Mouse (Mus musculus): ENCODE measurements at regions not wholly inside any gene's neighbourhood (a gene's known extent, or its start where the extent isn't known, plus 50 kb on each side); places are given as distances from the start of the nearest gene placed in this dataset.
A peak's percentile ranks its signal among the peaks of the same experiment; 100 is the strongest.

GRCm38 (mm10) chr4:8989614-8990013, 750.8 kb upstream of the Car8 start:
- WGBS, result 63% methylated on average over 6 of the region's 6 CpGs

GRCm38 (mm10) chr4:8989110-8989509, 750.3 kb upstream of the Car8 start:
- Histone ChIP-seq H3K9me3 (ENCODE audit: low read length) (no peaks in the 10 kb centered on the region), H3K27ac (no peak overlapping the region), H3K4me1 (ENCODE audit: insufficient read depth, low read length) (peaks cover 4% of the 10 kb centered on the region; the same call in 1 of the 2 replicates), H3K27me3 (ENCODE audit: insufficient read depth, low read length) (no peaks in the 10 kb centered on the region), H3K4me2 (ENCODE audit: low read depth, low read length) (no peak overlapping the region), H3K36me3 (ENCODE audit: insufficient read depth, low read length) (no peaks in the 10 kb centered on the region), H3K4me3 (ENCODE audit: low read length) (no peak overlapping the region), H3K9ac (replicated peaks; ENCODE audit: low read length) (no peak overlapping the region)
- DNase-seq (ENCODE audit: low spot score), result no peak
- 91% methylated on average over 4 of the region's 4 CpGs for WGBS
- no peak for ATAC-seq
- TF ChIP-seq CTCF (IDR thresholded peaks at IDR 0.05; ENCODE audit: low read depth), result no peak

More at GRCm38 (mm10) chr4:8989614-8990013, 750.8 kb upstream of the Car8 start:
- ATAC-seq, result no peak
- no peak overlapping the region for H3K4me3 ChIP-seq (ENCODE audit: low read length)
- H3K4me2 ChIP-seq (ENCODE audit: low read depth, low read length), result no peak overlapping the region
- TF ChIP-seq CTCF (IDR thresholded peaks at IDR 0.05; ENCODE audit: low read depth), result no peak
- no peaks in the 10 kb centered on the region for H3K27me3 ChIP-seq (ENCODE audit: insufficient read depth, low read length)
- no peaks in the 10 kb centered on the region for H3K36me3 ChIP-seq (ENCODE audit: insufficient read depth, low read length)
- no peak for DNase-seq (ENCODE audit: low spot score)
- no peaks in the 10 kb centered on the region for H3K9me3 ChIP-seq (ENCODE audit: low read length)
- no peak overlapping the region for H3K27ac ChIP-seq
- no peak overlapping the region for H3K9ac ChIP-seq (replicated peaks; ENCODE audit: low read length)
- H3K4me1 ChIP-seq (ENCODE audit: insufficient read depth, low read length), result peaks cover 4% of the 10 kb centered on the region; the same call in 1 of the 2 replicates

GRCm38 (mm10) chr4:8988345-8988733, 749.5 kb upstream of the Car8 start:
- Histone ChIP-seq H3K4me1 (ENCODE audit: insufficient read depth, low read length) (peaks cover 4% of the 10 kb centered on the region; the same call in 1 of the 2 replicates), H3K9me3 (ENCODE audit: low read length) (no peaks in the 10 kb centered on the region), H3K27me3 (ENCODE audit: insufficient read depth, low read length) (no peaks in the 10 kb centered on the region), H3K27ac (no peak overlapping the region), H3K36me3 (ENCODE audit: insufficient read depth, low read length) (no peaks in the 10 kb centered on the region), H3K9ac (replicated peaks; ENCODE audit: low read length) (no peak overlapping the region), H3K4me3 (ENCODE audit: low read length) (no peak overlapping the region), H3K4me2 (ENCODE audit: low read depth, low read length) (no peak overlapping the region)
- no peak for TF ChIP-seq CTCF (IDR thresholded peaks at IDR 0.05; ENCODE audit: low read depth)
- ATAC-seq, result no peak
- no peak for DNase-seq (ENCODE audit: low spot score)
- 57% methylated on average over 8 of the region's 8 CpGs for WGBS

- WGBS, result 29% methylated on average over 10 of the region's 10 CpGs
- no peaks in the 10 kb centered on the region for H3K36me3 ChIP-seq (ENCODE audit: insufficient read depth, low read length)
- H3K4me1 ChIP-seq (ENCODE audit: insufficient read depth, low read length), result peaks cover 4% of the 10 kb centered on the region; the same call in 1 of the 2 replicates
- TF ChIP-seq CTCF (IDR thresholded peaks at IDR 0.05; ENCODE audit: low read depth), result no peak
- no peak overlapping the region for H3K27ac ChIP-seq
- H3K4me3 ChIP-seq (ENCODE audit: low read length), result no peak overlapping the region
- H3K27me3 ChIP-seq (ENCODE audit: insufficient read depth, low read length), result no peaks in the 10 kb centered on the region
- no peak overlapping the region for H3K4me2 ChIP-seq (ENCODE audit: low read depth, low read length)
- no peaks in the 10 kb centered on the region for H3K9me3 ChIP-seq (ENCODE audit: low read length)
- no peak for DNase-seq (ENCODE audit: low spot score)
- 0 out of 2 replicates have a peak, but pooled peaks have one; percentile 39 for ATAC-seq
- no peak overlapping the region for H3K9ac ChIP-seq (replicated peaks; ENCODE audit: low read length)
Measured at GRCm38 (mm10) chr4:8987544-8988344, 748.9 kb upstream of the Car8 start.

GRCm38 (mm10) chr4:8986394-8987091, 747.7 kb upstream of the Car8 start:
- 31% methylated on average over 13 of the region's 13 CpGs for WGBS
- Histone ChIP-seq H3K27ac (no peak overlapping the region), H3K27me3 (ENCODE audit: insufficient read depth, low read length) (no peaks in the 10 kb centered on the region), H3K4me1 (ENCODE audit: insufficient read depth, low read length) (peaks cover 4% of the 10 kb centered on the region; the same call in 1 of the 2 replicates), H3K36me3 (ENCODE audit: insufficient read depth, low read length) (no peaks in the 10 kb centered on the region), H3K4me3 (ENCODE audit: low read length) (no peak overlapping the region), H3K9me3 (ENCODE audit: low read length) (no peaks in the 10 kb centered on the region), H3K9ac (replicated peaks; ENCODE audit: low read length) (no peak overlapping the region), H3K4me2 (ENCODE audit: low read depth, low read length) (no peak overlapping the region)
- ATAC-seq (no peak), DNase-seq (ENCODE audit: low spot score) (no peak)
- TF ChIP-seq CTCF (IDR thresholded peaks at IDR 0.05; ENCODE audit: low read depth), result no peak

- Histone ChIP-seq H3K36me3 (ENCODE audit: insufficient read depth, low read length) (no peaks in the 10 kb centered on the region), H3K9ac (replicated peaks; ENCODE audit: low read length) (no peak overlapping the region), H3K27me3 (ENCODE audit: insufficient read depth, low read length) (no peaks in the 10 kb centered on the region), H3K4me2 (ENCODE audit: low read depth, low read length) (no peak overlapping the region), H3K27ac (no peak overlapping the region), H3K4me1 (ENCODE audit: insufficient read depth, low read length) (peaks cover 4% of the 10 kb centered on the region; the same call in 1 of the 2 replicates), H3K9me3 (ENCODE audit: low read length) (no peaks in the 10 kb centered on the region), H3K4me3 (ENCODE audit: low read length) (no peak overlapping the region)
- DNase-seq (ENCODE audit: low spot score) (no peak), ATAC-seq (no peak)
- no peak for TF ChIP-seq CTCF (IDR thresholded peaks at IDR 0.05; ENCODE audit: low read depth)
- 92% methylated on average over 5 of the region's 5 CpGs for WGBS
Measured at GRCm38 (mm10) chr4:8984059-8984606, 745.3 kb upstream of the Car8 start.

All from hindbrain, postnatal 0 days (tissue).